Mouse (Mus musculus): Measurements from ENCODE around the gene Rab20. TPM values are rescaled to one million over a fixed set of nuclear protein-coding genes. Genes with fewer than 3 reads are reported as not detected.

Gene Rab20
- polyA plus RNA-seq, 1 experiment from 2014 or later, result 4.6 TPM

DNA sequence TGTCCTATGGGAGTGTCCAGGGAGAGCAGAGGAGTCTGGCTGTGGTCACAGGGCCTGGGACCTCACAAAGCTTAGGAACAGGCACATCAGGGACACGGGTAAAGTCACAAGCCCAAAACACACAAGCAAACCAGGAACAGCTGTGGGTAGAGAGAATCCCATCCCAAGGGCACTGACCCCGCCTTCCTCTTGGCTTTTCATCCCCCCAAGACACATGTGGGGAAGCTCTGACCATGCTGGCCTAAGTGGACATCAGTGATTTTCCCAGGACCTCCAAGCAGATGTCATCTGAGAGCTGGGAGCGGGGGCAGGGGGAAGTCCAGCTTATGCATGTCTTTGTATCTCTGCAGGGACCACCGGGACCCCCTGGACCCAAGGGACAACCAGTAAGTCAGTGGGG is 73.9 kb downstream of the Rab20 start:
- no peaks in the 10 kb centered on the region for H3K9me3 ChIP-seq (ENCODE audit: control insufficient read depth, low read depth, low read length)
- H3K27ac ChIP-seq (ENCODE audit: low read length), result peak overlapping the region; percentile 48; the same call in 1 of the 2 replicates

GRCm38 (mm10) chr8:11403813-11404212 is 74.7 kb downstream of the Rab20 start:
- H3K4me3 ChIP-seq (ENCODE audit: low read depth, low read length), result no peak overlapping the region
- H3K27ac ChIP-seq (ENCODE audit: low read length), result no peak overlapping the region
- 92% methylated on average over 9 of the region's 9 CpGs for WGBS
- H3K27me3 ChIP-seq (ENCODE audit: control insufficient read depth, insufficient read depth, low read length), result no peaks in the 10 kb centered on the region
- ATAC-seq (ENCODE audit: insufficient number of reproducible peaks, insufficient read depth, low FRiP score, low read depth), result no peak
- no peak overlapping the region for H3K9ac ChIP-seq (replicated peaks; ENCODE audit: low read depth, low read length)
- H3K9me3 ChIP-seq (ENCODE audit: control insufficient read depth, low read depth, low read length), result no peaks in the 10 kb centered on the region
- H3K36me3 ChIP-seq (ENCODE audit: control insufficient read depth, insufficient read depth, low read length), result peaks cover 7% of the 10 kb centered on the region
- H3K4me1 ChIP-seq (ENCODE audit: control insufficient read depth, insufficient read depth, low read length), result peaks cover 31% of the 10 kb centered on the region
- no peak overlapping the region for H3K4me2 ChIP-seq (replicated peaks; ENCODE audit: low read depth, low read length)

More for the DNA sequence above, 73.9 kb downstream of the Rab20 start:
- no peak overlapping the region for H3K4me3 ChIP-seq (ENCODE audit: low read depth, low read length)
- no peak overlapping the region for H3K9ac ChIP-seq (replicated peaks; ENCODE audit: low read depth, low read length)
- no peak overlapping the region for H3K4me2 ChIP-seq (replicated peaks; ENCODE audit: low read depth, low read length)
- peaks cover 26% of the 10 kb centered on the region for H3K4me1 ChIP-seq (ENCODE audit: control insufficient read depth, insufficient read depth, low read length)
- ATAC-seq (ENCODE audit: insufficient number of reproducible peaks, insufficient read depth, low FRiP score, low read depth), result no peak
- 80% methylated on average over 4 of the region's 4 CpGs for WGBS
- H3K36me3 ChIP-seq (ENCODE audit: control insufficient read depth, insufficient read depth, low read length), result peaks cover 7% of the 10 kb centered on the region
- no peaks in the 10 kb centered on the region for H3K27me3 ChIP-seq (ENCODE audit: control insufficient read depth, insufficient read depth, low read length)

Other genes with a start within 250 kb of the Rab20 start
- gene Col4a2, start 165.9 kb downstream of the Rab20 start, polyA plus RNA-seq (2014; fragmentation: Nextera tagmentation; extraction: Ambion mirVana), result 57.1 and 63.8 TPM in 2 replicates
- gene Col4a1, start 165.9 kb downstream of the Rab20 start, polyA plus RNA-seq (2014; fragmentation: Nextera tagmentation; extraction: Ambion mirVana), result 216 and 233 TPM in 2 replicates
- 123 and 133 TPM in 2 replicates for gene Naxd, start 18.8 kb upstream of the Rab20 start, polyA plus RNA-seq (2014; fragmentation: Nextera tagmentation; extraction: Ambion mirVana)
- gene Cars2, start 72.1 kb upstream of the Rab20 start, polyA plus RNA-seq (2014; fragmentation: Nextera tagmentation; extraction: Ambion mirVana), result 25.0 and 35.5 TPM in 2 replicates
- 36.7 and 40.3 TPM in 2 replicates for gene Ing1, start 76.9 kb upstream of the Rab20 start, polyA plus RNA-seq (2014; fragmentation: Nextera tagmentation; extraction: Ambion mirVana)
- gene Ankrd10, start 157.0 kb upstream of the Rab20 start, polyA plus RNA-seq (2014; fragmentation: Nextera tagmentation; extraction: Ambion mirVana), result 101 and 109 TPM in 2 replicates
- not detected in 2 replicates for gene 1700016D06Rik, start 222.4 kb upstream of the Rab20 start, polyA plus RNA-seq (2014; fragmentation: Nextera tagmentation; extraction: Ambion mirVana)
- gene Arhgef7, start 249.0 kb upstream of the Rab20 start, polyA plus RNA-seq (2014; fragmentation: Nextera tagmentation; extraction: Ambion mirVana), result 37.0 and 37.4 TPM in 2 replicates

Measured in stomach, embryonic 14.5 days (tissue).